Mouse (Mus musculus): Measurements from ENCODE around the gene Parn.

Gene Parn

DNA sequence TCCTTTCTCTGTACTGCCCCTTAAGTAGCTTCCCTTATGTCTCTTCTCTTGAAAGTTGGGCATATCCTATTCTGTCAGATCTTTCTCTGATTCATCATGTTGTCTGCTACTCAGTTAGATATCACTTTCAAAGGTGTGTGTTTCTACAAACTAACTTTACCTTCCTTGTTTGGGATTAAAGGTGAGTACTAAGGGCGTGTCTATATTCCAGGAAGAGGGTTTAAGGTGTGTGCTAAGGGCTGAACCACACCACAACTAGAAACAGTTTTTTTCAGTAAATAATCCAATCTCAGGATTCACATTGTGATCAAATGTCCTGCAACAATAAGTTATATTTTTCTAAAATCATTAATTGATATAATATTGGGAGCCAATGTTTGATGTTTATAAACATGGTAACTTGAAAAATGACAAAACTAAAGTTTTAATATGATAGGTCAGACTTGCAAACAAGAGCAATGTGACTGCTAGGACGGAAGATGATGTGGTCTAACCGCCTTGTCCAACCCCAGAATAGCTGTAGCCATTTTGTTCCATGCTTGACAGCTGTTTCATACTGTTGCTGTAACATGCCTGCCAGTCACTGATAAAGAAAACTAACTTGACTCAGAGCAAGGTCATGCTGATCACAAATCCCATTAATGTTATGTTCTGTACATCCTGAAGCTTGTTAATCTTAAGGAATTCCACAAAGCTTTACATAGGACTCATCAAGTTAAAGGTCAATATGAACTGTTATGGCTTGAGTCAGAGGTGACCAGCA lies 46.0 kb downstream of the Parn start:
- DNase-seq (ENCODE audit: low spot score), result no peak

- DNase-seq (ENCODE audit: low spot score), result no peak
Measured at GRCm38 (mm10) chr16:13620194-13620593, 47.8 kb downstream of the Parn start.

GRCm38 (mm10) chr16:13615276-13615675 lies 52.7 kb downstream of the Parn start:
- DNase-seq (ENCODE audit: low spot score), result no peak

- DNase-seq (ENCODE audit: low spot score), result no peak
Measured at GRCm38 (mm10) chr16:13612571-13612970, 55.4 kb downstream of the Parn start.

- peak; percentile 38 for DNase-seq (ENCODE audit: low spot score)
Measured at GRCm38 (mm10) chr16:13612058-13612457, 55.9 kb downstream of the Parn start.

DNA sequence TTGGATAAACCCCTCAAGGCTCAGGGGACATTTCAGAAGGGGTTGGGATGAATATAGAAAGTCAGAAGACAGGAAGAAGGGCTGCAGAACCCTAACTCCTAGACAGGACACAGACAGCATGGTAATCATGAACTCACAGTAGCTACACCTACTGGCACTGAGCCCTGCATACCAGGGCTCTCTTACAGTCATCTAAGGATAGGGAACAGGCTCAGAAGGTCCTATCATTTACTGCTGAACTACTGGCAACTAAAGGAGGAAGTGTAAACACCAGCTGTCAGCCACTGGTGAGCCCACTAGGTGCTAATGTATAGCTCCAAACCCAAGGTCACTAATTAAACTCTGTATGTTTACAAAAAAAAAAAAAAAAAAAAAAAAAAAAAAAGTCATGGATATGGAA lies 56.6 kb downstream of the Parn start:
- no peak for DNase-seq (ENCODE audit: low spot score)

GRCm38 (mm10) chr16:13610951-13611381 lies 57.0 kb downstream of the Parn start:
- DNase-seq (ENCODE audit: low spot score), result no peak

GRCm38 (mm10) chr16:13608705-13609085 lies 59.3 kb downstream of the Parn start:
- DNase-seq (ENCODE audit: low spot score), result no peak

- DNase-seq (ENCODE audit: low spot score), result no peak
Measured at GRCm38 (mm10) chr16:13607987-13608704, 59.8 kb downstream of the Parn start.

DNA sequence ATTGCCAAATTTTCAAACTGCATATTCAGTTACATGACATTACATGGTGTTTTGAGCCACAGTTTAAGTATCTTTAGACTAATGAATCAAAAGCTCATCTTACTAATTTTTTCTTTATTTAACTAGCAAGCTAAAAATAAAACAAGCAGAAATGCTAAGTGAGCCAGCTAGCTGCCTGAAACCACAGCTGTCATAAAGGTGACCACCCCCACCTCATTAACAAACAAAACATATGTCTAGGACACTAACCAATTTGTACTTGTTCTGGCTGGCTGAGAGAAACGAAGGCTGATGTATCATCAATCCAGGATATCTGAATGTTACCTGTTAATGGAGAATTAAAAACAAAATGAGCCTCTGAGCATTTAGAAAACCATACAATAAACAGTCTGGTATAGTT lies 65.2 kb downstream of the Parn start:
- DNase-seq (ENCODE audit: low spot score), result no peak

DNA sequence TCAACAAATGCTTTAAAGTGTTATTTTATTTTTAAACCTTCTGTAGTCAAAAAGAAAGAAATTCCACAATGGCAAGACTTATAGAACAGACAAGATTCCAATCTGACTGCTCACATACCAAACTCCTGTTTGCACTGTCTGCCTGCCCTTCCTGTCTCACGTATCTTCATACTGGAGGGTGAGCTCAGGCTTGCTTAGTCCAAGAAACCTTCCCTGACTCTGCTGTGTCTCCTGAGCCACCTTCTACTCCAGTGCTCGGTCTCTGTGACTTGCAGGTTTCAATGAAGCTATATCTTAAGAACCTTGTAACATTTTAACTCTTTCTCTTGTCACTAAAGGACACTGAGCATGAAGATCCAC lies 78.9 kb downstream of the Parn start:
- DNase-seq (ENCODE audit: low spot score), result no peak

DNA sequence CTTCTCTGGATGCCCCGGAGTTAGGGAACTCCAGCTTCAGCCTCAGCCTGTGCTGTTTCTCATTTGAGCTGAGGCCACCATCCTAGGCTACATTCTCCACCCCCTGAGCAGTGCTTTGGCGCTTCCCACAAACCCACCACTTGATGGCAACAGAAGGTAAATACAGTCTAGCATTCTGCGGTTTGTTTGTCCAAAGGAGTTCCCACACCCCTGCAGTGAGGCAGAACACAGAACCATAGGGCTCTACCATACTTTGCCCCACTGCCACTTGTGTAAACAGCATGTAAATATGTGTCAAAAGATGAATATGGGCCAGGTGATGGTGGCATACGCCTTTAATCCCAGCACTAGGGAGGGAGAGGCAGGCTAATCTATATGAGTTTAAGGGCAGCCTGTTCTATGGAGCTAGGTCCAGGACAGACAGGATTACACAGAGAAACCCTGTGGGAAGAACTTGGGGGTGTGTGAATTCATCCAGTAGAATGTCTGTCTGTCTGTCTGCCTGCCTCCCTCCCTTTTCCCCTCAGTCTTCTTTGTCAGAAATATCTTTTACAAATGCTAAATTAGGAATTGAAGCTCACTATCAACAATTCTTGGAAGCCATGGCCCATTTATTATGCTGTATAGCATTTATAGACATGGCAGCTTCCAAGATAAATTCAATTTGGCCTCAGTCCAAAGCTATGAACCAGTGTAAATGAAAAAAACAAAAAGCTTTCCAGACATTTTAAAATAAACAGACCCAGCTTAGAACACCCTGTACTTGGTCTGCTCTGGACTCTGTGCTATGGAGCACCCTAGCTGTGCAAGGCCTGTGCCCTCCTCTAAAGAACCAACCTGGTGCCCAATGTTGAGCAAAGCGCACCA lies 79.6 kb downstream of the Parn start:
- DNase-seq (ENCODE audit: low spot score), result peak; percentile 62

GRCm38 (mm10) chr16:13585234-13585633 lies 82.7 kb downstream of the Parn start:
- DNase-seq (ENCODE audit: low spot score), result no peak

DNA sequence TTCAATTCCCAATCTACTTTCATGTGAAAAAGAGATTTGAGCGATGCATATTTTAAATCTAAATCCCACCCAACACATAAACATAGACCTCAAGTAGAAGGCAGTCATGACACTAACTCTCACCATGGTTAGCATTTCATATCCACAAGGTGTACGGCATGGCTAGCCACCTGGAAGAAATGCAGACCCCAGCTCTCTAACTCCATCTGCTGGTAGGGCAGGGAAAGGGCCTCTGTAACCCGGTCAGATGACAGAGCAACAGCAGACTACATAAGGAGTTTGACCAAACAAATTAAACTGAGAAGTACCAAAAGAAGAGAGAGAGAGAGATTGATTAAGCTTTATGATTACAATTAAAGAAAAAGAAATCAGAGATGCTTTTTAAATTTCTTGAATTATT lies 87.2 kb downstream of the Parn start:
- peak; percentile 40 for DNase-seq (ENCODE audit: low spot score)

GRCm38 (mm10) chr16:13580016-13580415 lies 88.0 kb downstream of the Parn start:
- peak; percentile 47 for DNase-seq (ENCODE audit: low spot score)

- DNase-seq (ENCODE audit: low spot score), result no peak
Measured at GRCm38 (mm10) chr16:13575306-13575705, 92.7 kb downstream of the Parn start.

GRCm38 (mm10) chr16:13568280-13568679 lies 99.7 kb downstream of the Parn start:
- DNase-seq (ENCODE audit: low spot score), result peak; percentile 55

GRCm38 (mm10) chr16:13567614-13568013 lies 100.4 kb downstream of the Parn start:
- no peak for DNase-seq (ENCODE audit: low spot score)

- DNase-seq (ENCODE audit: low spot score), result no peak
Measured at GRCm38 (mm10) chr16:13566351-13566750, 101.6 kb downstream of the Parn start.

DNA sequence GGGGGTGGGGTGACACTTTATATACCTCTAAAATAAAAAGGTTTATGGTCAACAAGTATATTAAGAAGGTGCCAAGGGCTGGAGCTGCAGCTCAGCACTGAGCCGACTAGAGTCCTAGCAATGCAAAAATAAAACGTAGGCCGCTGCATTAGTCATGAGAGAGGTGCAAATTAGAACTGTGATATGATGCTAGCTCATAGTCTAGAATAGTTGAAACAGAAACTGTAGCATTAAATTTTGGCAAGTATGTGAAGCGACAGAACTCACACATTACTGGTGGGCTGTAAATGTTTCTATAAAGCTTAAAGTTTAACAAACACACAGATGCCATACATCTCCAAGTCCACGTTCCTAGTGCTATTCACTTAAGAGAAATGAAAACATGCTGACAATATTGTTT lies 102.7 kb downstream of the Parn start:
- DNase-seq (ENCODE audit: low spot score), result no peak

DNA sequence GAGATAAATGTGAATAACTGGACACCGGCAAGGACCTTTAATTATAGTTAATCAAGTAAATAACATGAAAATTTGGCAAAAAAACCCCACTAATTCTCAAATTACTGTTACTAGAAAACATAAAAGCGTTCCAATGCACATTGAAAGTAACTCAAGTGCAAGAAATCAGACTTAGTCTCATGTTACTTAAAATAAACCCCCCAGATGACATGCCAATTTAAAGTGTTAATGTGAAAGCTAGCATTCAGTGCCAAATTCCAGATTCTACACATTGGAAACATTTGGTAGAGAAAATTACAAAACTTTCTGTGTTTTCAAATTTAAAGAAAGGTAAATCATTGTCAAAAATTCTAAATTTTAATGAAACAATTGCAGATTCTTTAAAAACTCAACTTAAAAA lies 110.2 kb downstream of the Parn start:
- no peak for DNase-seq (ENCODE audit: low spot score)

DNA sequence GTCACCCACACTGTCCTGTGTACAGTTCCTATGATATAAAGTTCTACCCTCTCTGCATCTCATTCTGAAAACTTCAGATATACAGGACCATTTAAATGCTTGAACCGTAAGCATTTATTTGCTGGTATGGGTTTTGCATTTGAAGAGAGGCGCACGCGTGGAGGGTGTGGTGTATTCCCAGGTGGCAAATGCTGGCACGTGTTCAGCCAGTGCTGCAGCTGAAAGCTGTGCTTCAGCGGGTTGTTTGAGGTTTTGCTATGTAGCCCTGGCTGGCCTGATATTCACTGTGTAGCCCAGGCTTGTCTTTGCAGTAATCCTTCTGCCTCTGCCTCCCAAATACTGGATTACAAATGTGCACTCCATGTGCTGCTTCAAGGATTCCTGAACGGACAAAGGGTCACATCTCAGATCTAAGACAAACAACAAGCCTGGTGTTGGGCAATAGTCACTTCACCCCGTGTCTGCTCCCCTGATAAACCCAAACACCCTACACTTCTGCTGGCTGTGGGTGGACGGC lies 111.0 kb downstream of the Parn start:
- DNase-seq (ENCODE audit: low spot score), result no peak

Measured in adipocyte (in vitro differentiated cells).